Mouse (Mus musculus) kidney, adult 11 months (tissue): ENCODE data around the gene Kif13a.

Experiments used
- DNase-seq: peaks from one replicate; pipeline ENCODE4 v3.0.0; 2022

Gene Kif13a

GRCm38 (mm10) chr13:46832956-46833355, 96.7 kb downstream of the Kif13a start:
- DNase-seq, result no peak

- DNase-seq, result no peak
Observed at GRCm38 (mm10) chr13:46823271-46823670, 106.4 kb downstream of the Kif13a start.

GRCm38 (mm10) chr13:46822200-46822599, 107.5 kb downstream of the Kif13a start:
- DNase-seq, result no peak

- no peak for DNase-seq
Observed at GRCm38 (mm10) chr13:46819729-46820223, 109.9 kb downstream of the Kif13a start.

GRCm38 (mm10) chr13:46819202-46819728, 110.4 kb downstream of the Kif13a start:
- no peak for DNase-seq

GRCm38 (mm10) chr13:46818374-46818773, 111.3 kb downstream of the Kif13a start:
- peak; percentile 69 for DNase-seq

- no peak for DNase-seq
Observed at GRCm38 (mm10) chr13:46812648-46813184, 117.0 kb downstream of the Kif13a start.

- DNase-seq, result no peak
Observed at GRCm38 (mm10) chr13:46811696-46812095, 118.0 kb downstream of the Kif13a start.

GRCm38 (mm10) chr13:46810613-46811012, 119.1 kb downstream of the Kif13a start:
- DNase-seq, result no peak

- peak; percentile 12 for DNase-seq
Observed at GRCm38 (mm10) chr13:46810098-46810497, 119.6 kb downstream of the Kif13a start.

- DNase-seq, result no peak
Observed at GRCm38 (mm10) chr13:46807901-46808300, 121.8 kb downstream of the Kif13a start.

GRCm38 (mm10) chr13:46801196-46801595, 128.5 kb downstream of the Kif13a start:
- DNase-seq, result no peak

- DNase-seq, result peak; percentile 26
Observed at GRCm38 (mm10) chr13:46798156-46798555, 131.5 kb downstream of the Kif13a start.

GRCm38 (mm10) chr13:46796381-46796780, 133.3 kb downstream of the Kif13a start:
- no peak for DNase-seq

- DNase-seq, result no peak
Observed at GRCm38 (mm10) chr13:46793824-46794223, 135.8 kb downstream of the Kif13a start.

- DNase-seq, result peak; percentile 80
Observed at GRCm38 (mm10) chr13:46788452-46788851, 141.2 kb downstream of the Kif13a start.

GRCm38 (mm10) chr13:46786836-46787235, 142.8 kb downstream of the Kif13a start:
- DNase-seq, result no peak

- no peak for DNase-seq
Observed at GRCm38 (mm10) chr13:46786064-46786561, 143.6 kb downstream of the Kif13a start.

- DNase-seq, result no peak
Observed at GRCm38 (mm10) chr13:46780379-46780778, 149.3 kb downstream of the Kif13a start.

GRCm38 (mm10) chr13:46779831-46780230, 149.8 kb downstream of the Kif13a start:
- DNase-seq, result no peak

GRCm38 (mm10) chr13:46777461-46777860, 152.2 kb downstream of the Kif13a start:
- DNase-seq, result no peak

GRCm38 (mm10) chr13:46776636-46777305, 152.9 kb downstream of the Kif13a start:
- DNase-seq, result peak; percentile 56

- no peak for DNase-seq
Observed at GRCm38 (mm10) chr13:46774998-46775397, 154.7 kb downstream of the Kif13a start.

- DNase-seq, result no peak
Observed at GRCm38 (mm10) chr13:46772581-46772980, 157.1 kb downstream of the Kif13a start.
